Mouse (Mus musculus) urinary bladder, postnatal 25 days (tissue): ENCODE measurements around the gene Mrgpra2b.
"Not testable (repeated sequence)": the region's sequence is repeated elsewhere in the genome, so short reads cannot be mapped to it uniquely, and the experiment has no call there.

Experiments
- DNase-seq: peaks from one replicate; pipeline ENCODE4 v3.0.0; 2022; ENCODE audit warnings: low spot score

Gene Mrgpra2b

DNA sequence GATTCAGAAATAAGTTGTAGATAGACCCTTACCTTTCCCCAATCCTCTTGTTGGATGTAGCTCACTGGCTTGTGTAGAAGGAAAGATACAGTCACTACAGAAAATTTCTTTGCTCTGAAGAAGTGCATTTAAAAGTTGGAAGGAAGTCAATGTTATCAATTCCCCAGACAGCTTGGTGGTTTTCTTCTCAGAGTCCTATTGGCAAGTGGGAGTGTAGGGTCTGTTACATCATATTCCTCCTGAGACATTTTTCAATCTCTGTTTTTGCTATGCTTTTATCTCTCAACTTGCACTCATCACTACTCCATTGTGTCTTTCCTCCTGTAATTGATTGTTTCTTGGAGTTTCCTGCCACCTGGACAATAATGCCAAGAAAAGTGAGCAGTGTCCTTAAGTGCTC is at the start of gene Mrgpra2b:
Gene Mrgpra2b, minus strand, starts transcription at position 101 of the 400 bp plus-strand sequence.
- no peak for DNase-seq

DNA sequence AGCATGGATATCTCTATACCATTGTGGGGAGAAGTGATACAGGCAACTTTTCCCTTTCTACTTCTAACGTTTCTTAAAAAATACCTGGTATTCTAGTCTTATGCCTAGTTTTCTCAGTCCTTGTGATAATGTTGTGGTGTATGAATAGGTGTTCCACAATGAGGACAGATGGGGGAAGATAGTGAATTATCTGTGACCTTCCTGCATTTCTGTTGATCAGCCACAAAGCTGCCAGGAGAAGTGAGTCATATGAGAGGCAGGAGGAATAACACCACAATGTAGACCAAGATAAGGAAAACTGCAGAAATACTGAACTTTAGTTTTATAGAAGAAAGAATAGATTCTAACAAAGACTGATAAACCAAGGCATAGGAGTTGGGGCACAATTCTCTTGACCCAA is 12.3 kb downstream of the Mrgpra2b start:
- no peak for DNase-seq

- no peak for DNase-seq
Observed at GRCm38 (mm10) chr7:47515050-47515449, 13.6 kb downstream of the Mrgpra2b start.

GRCm38 (mm10) chr7:47502953-47503352 is 25.7 kb downstream of the Mrgpra2b start:
- DNase-seq, result no peak

GRCm38 (mm10) chr7:47491266-47491665 is 37.4 kb downstream of the Mrgpra2b start:
- DNase-seq, result not testable (repeated sequence)

DNA sequence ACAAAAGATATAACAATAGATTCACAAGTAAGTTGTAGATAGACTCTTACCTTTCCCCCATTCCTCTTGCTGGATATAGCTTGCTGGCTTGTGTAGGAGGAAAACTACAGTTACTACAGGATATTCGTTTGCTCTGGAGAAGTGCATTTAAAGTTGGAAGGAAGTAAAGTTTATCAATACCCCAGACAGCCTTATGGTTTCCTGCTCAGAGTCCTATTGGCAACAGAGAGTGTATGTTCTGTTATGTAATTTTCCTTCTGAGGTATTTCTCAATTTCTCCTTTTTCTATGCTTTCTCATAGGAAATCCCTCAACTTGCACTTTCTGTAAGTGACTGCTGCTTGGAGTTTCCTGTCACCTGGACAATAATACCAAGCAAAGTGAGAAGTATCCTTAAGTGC is 39.2 kb downstream of the Mrgpra2b start:
- not testable (repeated sequence) for DNase-seq

DNA sequence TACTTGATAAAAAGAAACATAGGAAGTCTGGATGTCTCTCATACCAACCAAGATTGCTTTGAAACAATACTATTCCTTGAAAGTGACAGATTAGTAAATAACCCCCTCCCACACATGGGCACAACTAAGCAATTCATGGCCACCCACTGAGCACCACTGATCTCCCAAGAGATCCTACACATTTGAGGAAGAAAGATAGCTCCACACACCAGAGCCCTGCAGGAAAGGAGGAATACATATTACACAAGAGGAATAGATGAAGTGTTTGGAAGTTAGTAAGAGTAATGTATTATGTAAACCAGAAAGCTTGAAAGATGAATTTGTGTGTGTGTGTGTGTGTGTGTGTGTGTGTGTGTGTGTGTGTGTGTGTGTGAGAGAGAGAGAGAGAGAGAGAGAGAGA is 45.5 kb downstream of the Mrgpra2b start:
- not testable (repeated sequence) for DNase-seq

GRCm38 (mm10) chr7:47473904-47474303 is 54.8 kb downstream of the Mrgpra2b start:
- not testable (repeated sequence) for DNase-seq

GRCm38 (mm10) chr7:47465278-47465981 is 63.2 kb downstream of the Mrgpra2b start:
- DNase-seq, result not testable (repeated sequence)

GRCm38 (mm10) chr7:47452015-47452414 is 76.6 kb downstream of the Mrgpra2b start, which contains the start of gene Mrgpra2a:
TSS of gene Mrgpra2a (minus strand) at chr7:47452139.
- not testable (repeated sequence) for DNase-seq

DNA sequence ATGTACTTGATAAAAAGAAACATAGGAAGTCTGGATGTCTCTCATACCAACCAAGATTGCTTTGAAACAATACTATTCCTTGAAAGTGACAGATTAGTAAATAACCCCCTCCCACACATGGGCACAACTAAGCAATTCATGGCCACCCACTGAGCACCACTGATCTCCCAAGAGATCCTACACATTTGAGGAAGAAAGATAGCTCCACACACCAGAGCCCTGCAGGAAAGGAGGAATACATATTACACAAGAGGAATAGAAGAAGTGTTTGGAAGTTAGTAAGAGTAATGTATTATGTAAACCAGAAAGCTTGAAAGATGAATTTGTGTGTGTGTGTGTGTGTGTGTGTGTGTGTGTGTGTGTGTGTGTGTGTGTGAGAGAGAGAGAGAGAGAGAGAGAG is 82.9 kb downstream of the Mrgpra2b start:
- DNase-seq, result not testable (repeated sequence)

DNA sequence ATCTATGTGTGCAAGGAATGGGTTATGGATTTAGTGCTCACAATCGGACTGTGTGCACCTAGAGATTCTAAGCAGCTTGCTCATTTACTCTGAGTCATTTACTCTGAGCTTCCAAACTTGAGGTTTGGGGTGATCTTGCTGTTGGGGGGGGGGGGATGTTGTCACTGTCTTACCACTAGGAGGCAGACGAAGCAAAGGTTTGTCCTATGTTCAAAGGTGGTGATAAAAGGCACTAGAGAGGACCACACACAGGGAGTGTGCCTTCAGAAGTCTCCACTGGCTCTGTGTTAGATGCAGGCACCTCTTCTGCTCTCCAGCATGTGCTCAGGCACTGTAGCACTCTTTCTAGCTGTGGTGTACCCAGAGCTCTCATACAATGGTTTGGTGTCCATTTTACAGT is 92.2 kb downstream of the Mrgpra2b start:
- not testable (repeated sequence) for DNase-seq

- not testable (repeated sequence) for DNase-seq
Observed at GRCm38 (mm10) chr7:47427815-47428508, 100.7 kb downstream of the Mrgpra2b start.
